Mouse (Mus musculus) hindbrain, postnatal 0 days (tissue): ENCODE measurements around the gene Kctd11. TPM values are rescaled to one million over a fixed set of nuclear protein-coding genes. Genes with fewer than 3 reads are reported as not detected.
A peak's percentile ranks its signal among the peaks of the same experiment; 100 is the strongest.

Experiments
- ATAC-seq: fragments of 200-750 bp; cut with Nextera tagmentation; 2 replicates; pipeline ENCODE4 v1.8.0; 2017; ENCODE audit warnings: mild to moderate bottlenecking, moderate TSS enrichment, moderate library complexity
- DNase-seq: peaks from one replicate; pipeline ENCODE4 v3.0.0-alpha.2; 2015; ENCODE audit warnings: low spot score
- H3K27ac ChIP-seq: fragments of 300-500 bp; sonication (generic); 2 replicates; pipeline ENCODE4 v1.5.1; 2014; ENCODE audit warnings: mild to moderate bottlenecking
- H3K27me3 ChIP-seq: fragments of 300-500 bp; sonication (generic); 2 replicates; pipeline ENCODE4 v1.6.1; 2014; ENCODE audit warnings: low read length, mixed read lengths; ENCODE audit not compliant: insufficient read depth
- H3K36me3 ChIP-seq: fragments of 300-500 bp; sonication (generic); 2 replicates; pipeline ENCODE4 v1.6.1; 2014; ENCODE audit warnings: low read length, mixed read lengths; ENCODE audit not compliant: insufficient read depth
- H3K4me1 ChIP-seq: fragments of 300-500 bp; sonication (generic); 2 replicates; pipeline ENCODE4 v1.6.1; 2014; ENCODE audit warnings: antibody characterized with exemption, low read length, mixed read lengths; ENCODE audit not compliant: insufficient read depth
- H3K4me2 ChIP-seq: fragments of 300-500 bp; sonication (generic); 2 replicates; pipeline ENCODE4 v1.6.1; 2014; ENCODE audit warnings: low read depth, mild to moderate bottlenecking, low read length, moderate library complexity, mixed read lengths
- H3K4me3 ChIP-seq: fragments of 300-500 bp; sonication (generic); 2 replicates; pipeline ENCODE4 v1.5.1; 2014; ENCODE audit warnings: low read length
- H3K9ac ChIP-seq: fragments of 300-500 bp; sonication (generic); replicated peaks from 2 replicates; pipeline ENCODE4 v1.6.1; 2014; ENCODE audit warnings: mild to moderate bottlenecking, low read length, moderate library complexity, mixed read lengths
- H3K9me3 ChIP-seq: fragments of 300-500 bp; sonication (generic); 2 replicates; pipeline ENCODE4 v1.6.1; 2016; ENCODE audit warnings: low read length, mixed read lengths
- CTCF ChIP-seq: IDR thresholded peaks from 2 replicates; pipeline ENCODE4 v1.5.1; 2016; ENCODE audit warnings: antibody characterized with exemption, control low read depth, low read depth
- WGBS: fragments of 180-500 bp; shearing (Covaris S2); extraction: QIAGEN DNeasy Blood & Tissue Kit; methylation state at CpG from one replicate; pipeline ENCODE4 v1.1.7; 2014; 5-methylcytosine and 5-hydroxymethylcytosine counted together
- polyA plus RNA-seq: library from polyadenylated mRNA; unstranded; fragments of >200 nt; fragmentation: Nextera tagmentation; extraction: Ambion mirVana; gene quantifications from 2 replicates; pipeline ENCODE4 v1.2.1, GENCODE M21; 2015
- total RNA-seq: library from RNA; depleted of rRNA; stranded (reverse); fragments of >200 nt; gene quantifications from 2 replicates; pipeline ENCODE4 v1.2.3, GENCODE M21; 2014

Kctd11 gene
- total and polyA plus RNA-seq, 2 experiments from 2014 or later = 1.3 to 2.0 TPM

DNA sequence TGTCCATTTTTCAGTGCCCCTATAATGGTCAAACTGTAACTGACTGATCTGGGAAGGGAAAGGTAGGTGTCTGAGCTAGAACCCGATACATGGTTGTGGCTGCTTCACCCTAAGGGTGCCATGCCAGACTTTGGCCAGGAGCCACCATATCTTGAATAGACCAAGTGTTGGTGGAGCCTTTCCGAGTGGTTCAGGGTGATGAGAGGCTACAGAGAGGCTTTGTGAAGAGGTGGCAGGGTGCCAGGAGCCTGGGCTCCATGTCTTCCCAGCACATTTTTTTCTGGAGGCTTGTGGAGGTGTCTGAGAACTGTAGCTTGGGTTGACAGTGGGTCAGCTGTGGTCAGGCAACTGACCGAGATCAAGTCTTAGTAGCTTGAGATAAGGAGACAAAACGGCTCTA lies 10.3 kb upstream of the Kctd11 start:
- H3K4me2 ChIP-seq = no peak overlapping the region
- H3K27ac ChIP-seq = no peak overlapping the region
- no peaks in the 10 kb centered on the region for H3K36me3 ChIP-seq
- TF ChIP-seq CTCF = no peak
- H3K9me3 ChIP-seq = no peaks in the 10 kb centered on the region
- 0 out of 2 replicates have a peak, but pooled peaks have one; percentile 15 for ATAC-seq
- DNase-seq = peak; percentile 48
- H3K4me1 ChIP-seq = no peaks in the 10 kb centered on the region
- H3K27me3 ChIP-seq = no peaks in the 10 kb centered on the region
- no peak overlapping the region for H3K4me3 ChIP-seq
- H3K9ac ChIP-seq = no peak overlapping the region
- 52% methylated on average over 4 of the region's 4 CpGs for WGBS

DNA sequence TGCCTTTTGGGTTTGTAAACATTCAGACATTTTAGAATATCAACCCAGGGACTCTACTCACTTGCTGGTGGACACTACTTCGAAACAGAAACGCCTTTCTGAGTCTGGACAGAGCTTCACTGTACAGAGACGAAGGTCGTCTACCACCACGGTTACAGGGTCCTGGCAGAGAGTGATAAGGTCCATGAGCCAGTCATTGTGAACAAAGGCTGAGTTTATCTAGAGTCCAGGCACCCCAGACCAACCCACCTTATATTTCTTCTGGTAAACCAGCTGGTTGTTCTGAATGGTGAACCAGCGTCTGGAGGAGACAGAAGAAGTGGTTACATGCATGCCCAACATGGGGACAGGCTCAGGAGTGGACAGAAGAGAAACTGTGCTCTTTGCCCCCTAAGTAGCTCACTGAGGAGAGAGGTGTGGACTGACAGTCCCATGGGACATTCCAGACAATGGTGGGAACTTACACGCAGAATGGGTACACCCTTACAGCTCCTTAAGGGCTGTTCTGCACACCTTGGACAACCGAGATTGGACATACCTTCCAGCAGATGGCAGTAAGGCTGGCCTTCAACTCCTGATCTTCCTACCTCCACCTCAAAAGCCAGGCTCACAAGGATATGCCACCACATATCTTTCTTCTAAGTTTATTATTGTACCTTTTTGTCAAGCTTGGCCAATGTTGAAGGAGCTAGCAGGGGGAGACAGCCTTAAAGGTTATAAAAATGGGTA lies 5.9 kb upstream of the Kctd11 start:
- no peak overlapping the region for H3K9ac ChIP-seq
- peak; percentile 42 for TF ChIP-seq CTCF
- no peak overlapping the region for H3K4me2 ChIP-seq
- H3K27ac ChIP-seq = no peak overlapping the region
- H3K4me1 ChIP-seq = no peaks in the 10 kb centered on the region
- no peak overlapping the region for H3K4me3 ChIP-seq
- 76% methylated on average over 8 of the region's 8 CpGs for WGBS
- no peaks in the 10 kb centered on the region for H3K27me3 ChIP-seq
- ATAC-seq = no peak
- H3K9me3 ChIP-seq = no peaks in the 10 kb centered on the region
- no peak for DNase-seq
- no peaks in the 10 kb centered on the region for H3K36me3 ChIP-seq

GRCm38 (mm10) chr11:69884663-69885062 lies 3.5 kb upstream of the Kctd11 start:
- no peak for DNase-seq
- Histone ChIP-seq H3K27ac (no peak overlapping the region), H3K4me1 (no peaks in the 10 kb centered on the region), H3K9ac (no peak overlapping the region), H3K4me2 (no peak overlapping the region), H3K4me3 (no peak overlapping the region), H3K27me3 (no peaks in the 10 kb centered on the region), H3K9me3 (no peaks in the 10 kb centered on the region), H3K36me3 (no peaks in the 10 kb centered on the region)
- 81% methylated on average over 8 of the region's 8 CpGs for WGBS
- ATAC-seq = no peak
- no peak for TF ChIP-seq CTCF

DNA sequence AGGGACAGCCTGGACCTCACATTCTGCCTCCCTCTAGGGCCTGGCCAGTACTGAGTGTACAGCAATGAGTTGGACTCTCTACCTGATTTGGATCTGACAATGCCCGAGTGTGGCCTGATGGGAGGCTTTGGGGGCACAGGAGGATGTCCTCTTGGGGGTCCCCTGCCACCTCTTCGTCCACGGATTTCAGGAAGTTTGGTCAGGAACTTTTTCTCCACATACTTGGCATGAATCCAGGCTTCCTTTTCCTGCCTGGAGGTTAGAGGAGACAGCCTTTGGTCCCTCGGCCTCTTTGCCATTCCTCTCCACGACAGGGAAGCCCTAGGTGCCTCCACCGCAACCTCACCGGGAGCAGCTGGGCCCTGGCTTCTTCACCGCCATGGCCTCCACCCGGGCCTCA lies 3.0 kb upstream of the Kctd11 start:
- Histone ChIP-seq H3K9me3 (no peaks in the 10 kb centered on the region), H3K27ac (no peak overlapping the region), H3K9ac (no peak overlapping the region), H3K27me3 (no peaks in the 10 kb centered on the region), H3K4me1 (no peaks in the 10 kb centered on the region), H3K4me3 (no peak overlapping the region), H3K4me2 (no peak overlapping the region), H3K36me3 (no peaks in the 10 kb centered on the region)
- DNase-seq (no peak), ATAC-seq (no peak)
- 74% methylated on average over 9 of the region's 9 CpGs for WGBS
- no peak for TF ChIP-seq CTCF

DNA sequence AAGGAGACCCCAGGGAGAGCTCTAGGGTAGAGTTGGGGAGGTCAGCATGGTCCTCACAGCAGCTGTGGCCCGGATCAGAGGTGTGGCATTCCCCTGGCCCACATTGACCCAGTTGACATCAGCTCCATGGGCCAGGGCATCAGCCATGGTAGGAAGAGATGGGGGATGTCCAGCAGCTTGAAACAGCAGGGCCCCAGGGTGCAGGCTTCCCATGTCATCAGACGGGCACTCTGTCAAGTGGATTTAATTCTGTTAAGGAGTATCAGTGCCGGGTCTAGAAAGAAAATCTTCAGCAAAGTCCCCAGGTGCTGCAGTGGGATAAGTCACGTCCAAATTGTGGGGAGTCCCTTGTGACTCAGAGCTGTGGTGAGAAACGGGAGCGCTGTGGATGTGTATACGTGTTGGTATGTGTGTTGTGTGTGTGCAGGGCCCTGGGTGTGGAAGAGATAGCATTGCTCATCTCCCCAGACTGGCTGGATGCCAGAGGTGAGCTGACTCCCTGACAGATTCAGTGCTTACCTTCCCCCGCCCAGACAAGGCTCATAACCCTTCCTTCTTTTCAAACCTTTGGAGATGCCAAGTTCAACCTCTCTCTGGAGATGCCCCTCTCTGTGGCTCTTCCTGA lies 2.4 kb upstream of the Kctd11 start:
- TF ChIP-seq CTCF = no peak
- ATAC-seq (no peak), DNase-seq (no peak)
- no peak overlapping the region for H3K27ac ChIP-seq
- H3K9ac ChIP-seq = no peak overlapping the region
- no peak overlapping the region for H3K4me3 ChIP-seq
- no peaks in the 10 kb centered on the region for H3K4me1 ChIP-seq
- no peaks in the 10 kb centered on the region for H3K27me3 ChIP-seq
- 86% methylated on average over 8 of the region's 8 CpGs for WGBS
- H3K36me3 ChIP-seq = no peaks in the 10 kb centered on the region
- H3K9me3 ChIP-seq = no peaks in the 10 kb centered on the region
- no peak overlapping the region for H3K4me2 ChIP-seq

GRCm38 (mm10) chr11:69883066-69883465 lies 1.9 kb upstream of the Kctd11 start:
- H3K4me1 ChIP-seq = no peaks in the 10 kb centered on the region
- H3K9me3 ChIP-seq = no peaks in the 10 kb centered on the region
- no peak overlapping the region for H3K4me3 ChIP-seq
- ATAC-seq = no peak
- WGBS = 70% methylated on average over 4 of the region's 4 CpGs
- H3K9ac ChIP-seq = no peak overlapping the region
- H3K27me3 ChIP-seq = no peaks in the 10 kb centered on the region
- H3K4me2 ChIP-seq = no peak overlapping the region
- no peak for DNase-seq
- no peaks in the 10 kb centered on the region for H3K36me3 ChIP-seq
- no peak overlapping the region for H3K27ac ChIP-seq
- peak; percentile 47 for TF ChIP-seq CTCF
